Mouse (Mus musculus) midbrain, postnatal 0 days (tissue): ENCODE data around the gene Uggt1. TPM values are rescaled to one million over a fixed set of nuclear protein-coding genes. Genes with fewer than 3 reads are reported as not detected.

Source experiments
- ATAC-seq: fragments of 200-750 bp; cut with Nextera tagmentation; 2 replicates; pipeline ENCODE4 v1.8.0; 2017; ENCODE audit warnings: moderate number of reproducible peaks, mild to moderate bottlenecking, moderate TSS enrichment, moderate library complexity; ENCODE audit not compliant: low FRiP score
- DNase-seq: peaks from one replicate; pipeline ENCODE4 v3.0.0-alpha.2; 2015; ENCODE audit warnings: low spot score
- H3K27ac ChIP-seq: fragments of 300-500 bp; sonication (generic); 2 replicates; pipeline ENCODE4 v1.5.1; 2014; ENCODE audit warnings: low read depth, mild to moderate bottlenecking, low read length, mixed read lengths
- H3K27me3 ChIP-seq: fragments of 300-500 bp; sonication (generic); 2 replicates; pipeline ENCODE4 v1.6.1; 2014; ENCODE audit warnings: low read length, control low read depth, mixed read lengths; ENCODE audit not compliant: insufficient read depth
- H3K36me3 ChIP-seq: fragments of 300-500 bp; sonication (generic); 2 replicates; pipeline ENCODE4 v1.6.1; 2014; ENCODE audit warnings: low read length, control low read depth, mixed read lengths; ENCODE audit not compliant: insufficient read depth
- H3K4me1 ChIP-seq: fragments of 300-500 bp; sonication (generic); 2 replicates; pipeline ENCODE4 v1.6.1; 2014; ENCODE audit warnings: mild to moderate bottlenecking, control low read depth, antibody characterized with exemption, low read length, mixed read lengths; ENCODE audit not compliant: insufficient read depth
- H3K4me2 ChIP-seq: fragments of 300-500 bp; sonication (generic); 2 replicates; pipeline ENCODE4 v1.6.1; 2014; ENCODE audit warnings: low read depth, mild to moderate bottlenecking, low read length, mixed read lengths; ENCODE audit not compliant: poor library complexity, severe bottlenecking
- H3K4me3 ChIP-seq: fragments of 300-500 bp; sonication (generic); 2 replicates; pipeline ENCODE4 v1.5.1; 2014; ENCODE audit warnings: low read depth, mild to moderate bottlenecking, low read length, moderate library complexity
- H3K9ac ChIP-seq: fragments of 300-500 bp; sonication (generic); replicated peaks from 2 replicates; pipeline ENCODE4 v1.6.1; 2014; ENCODE audit warnings: mild to moderate bottlenecking, low read length, moderate library complexity, mixed read lengths; ENCODE audit not compliant: poor library complexity, severe bottlenecking
- H3K9me3 ChIP-seq: fragments of 300-500 bp; sonication (generic); 2 replicates; pipeline ENCODE4 v1.6.1; 2016; ENCODE audit warnings: low read length, control low read depth
- CTCF ChIP-seq: IDR thresholded peaks from 2 replicates; pipeline ENCODE4 v1.5.1; 2016; ENCODE audit warnings: antibody characterized with exemption, mild to moderate bottlenecking
- WGBS: fragments of 180-500 bp; shearing (Covaris S2); extraction: QIAGEN DNeasy Blood & Tissue Kit; methylation state at CpG from one replicate; pipeline ENCODE4 v1.1.7; 2014; 5-methylcytosine and 5-hydroxymethylcytosine counted together
- polyA plus RNA-seq: library from polyadenylated mRNA; unstranded; fragments of >200 nt; fragmentation: Nextera tagmentation; extraction: Ambion mirVana; gene quantifications from 2 replicates; pipeline ENCODE4 v1.2.1, GENCODE M21; 2015
- total RNA-seq: library from RNA; depleted of rRNA; stranded (reverse); fragments of >200 nt; gene quantifications from 2 replicates; pipeline ENCODE4 v1.2.3, GENCODE M21; 2014

Uggt1 gene
- total and polyA plus RNA-seq, 2 experiments from 2014 or later = 23.8 to 50.6 TPM

- no peak for ATAC-seq
- TF ChIP-seq CTCF = peak; percentile 69
- no peak overlapping the region for H3K27ac ChIP-seq
Observed at GRCm38 (mm10) chr1:36149411-36149810, 95.1 kb downstream of the Uggt1 start.

GRCm38 (mm10) chr1:36148809-36149208 is 95.7 kb downstream of the Uggt1 start:
- whole genome bisulfite sequencing = 79% methylated on average over 2 of the region's 2 CpGs
- H3K36me3 ChIP-seq = peaks cover 61% of the 10 kb centered on the region
- no peak overlapping the region for H3K27ac ChIP-seq
- H3K4me1 ChIP-seq = no peaks in the 10 kb centered on the region
- no peak overlapping the region for H3K9ac ChIP-seq
- no peak for TF ChIP-seq CTCF
- H3K9me3 ChIP-seq = no peaks in the 10 kb centered on the region
- H3K4me3 ChIP-seq = no peak overlapping the region
- DNase-seq (no peak), ATAC-seq (no peak)
- no peak overlapping the region for H3K4me2 ChIP-seq
- H3K27me3 ChIP-seq = no peaks in the 10 kb centered on the region

More at GRCm38 (mm10) chr1:36149411-36149810, 95.1 kb downstream of the Uggt1 start:
- Histone ChIP-seq H3K27me3 (no peaks in the 10 kb centered on the region), H3K9me3 (no peaks in the 10 kb centered on the region), H3K4me3 (no peak overlapping the region), H3K4me1 (no peaks in the 10 kb centered on the region), H3K9ac (no peak overlapping the region), H3K4me2 (no peak overlapping the region), H3K36me3 (peaks cover 59% of the 10 kb centered on the region)
- 70% methylated on average over 1 of the region's 1 CpGs for WGBS
- peak; percentile 33 for DNase-seq

GRCm38 (mm10) chr1:36145050-36145449 is 99.5 kb downstream of the Uggt1 start:
- TF ChIP-seq CTCF = peak; percentile 81
- ATAC-seq = no peak
- 4% methylated on average over 1 of the region's 1 CpGs for whole genome bisulfite sequencing
- Histone ChIP-seq H3K9me3 (no peaks in the 10 kb centered on the region), H3K4me2 (no peak overlapping the region), H3K4me1 (no peaks in the 10 kb centered on the region), H3K27ac (no peak overlapping the region), H3K9ac (no peak overlapping the region), H3K27me3 (no peaks in the 10 kb centered on the region), H3K4me3 (no peak overlapping the region), H3K36me3 (peaks cover 55% of the 10 kb centered on the region)
- DNase-seq = peak; percentile 60

GRCm38 (mm10) chr1:36140311-36140710 is 104.2 kb downstream of the Uggt1 start:
- H3K36me3 ChIP-seq = peaks cover 24% of the 10 kb centered on the region
- no peak overlapping the region for H3K9ac ChIP-seq
- no peaks in the 10 kb centered on the region for H3K27me3 ChIP-seq
- no peaks in the 10 kb centered on the region for H3K4me1 ChIP-seq
- no peaks in the 10 kb centered on the region for H3K9me3 ChIP-seq
- no peak overlapping the region for H3K4me3 ChIP-seq
- DNase-seq (no peak), ATAC-seq (no peak)
- TF ChIP-seq CTCF = no peak
- H3K4me2 ChIP-seq = no peak overlapping the region
- WGBS = 95% methylated on average over 15 of the region's 15 CpGs
- H3K27ac ChIP-seq = no peak overlapping the region

- Histone ChIP-seq H3K9ac (no peak overlapping the region), H3K9me3 (no peaks in the 10 kb centered on the region), H3K4me1 (no peaks in the 10 kb centered on the region; the same call in 1 of the 2 replicates), H3K36me3 (no peaks in the 10 kb centered on the region), H3K27ac (no peak overlapping the region), H3K27me3 (no peaks in the 10 kb centered on the region), H3K4me2 (no peak overlapping the region), H3K4me3 (no peak overlapping the region)
- 2% methylated on average over 3 of the region's 3 CpGs for WGBS
- peak; percentile 84 for TF ChIP-seq CTCF
- DNase-seq (peak; percentile 67), ATAC-seq (no peak)
Observed at GRCm38 (mm10) chr1:36134584-36134983, 109.9 kb downstream of the Uggt1 start.

- no peaks in the 10 kb centered on the region; the same call in 1 of the 2 replicates for H3K4me1 ChIP-seq
- H3K27me3 ChIP-seq = no peaks in the 10 kb centered on the region
- H3K9ac ChIP-seq = no peak overlapping the region
- H3K4me3 ChIP-seq = no peak overlapping the region
- H3K27ac ChIP-seq = no peak overlapping the region
- no peaks in the 10 kb centered on the region for H3K36me3 ChIP-seq
- no peak for ATAC-seq
- TF ChIP-seq CTCF = no peak
- DNase-seq = no peak
- no peak overlapping the region for H3K4me2 ChIP-seq
- 74% methylated on average over 3 of the region's 3 CpGs for WGBS
- no peaks in the 10 kb centered on the region for H3K9me3 ChIP-seq
Observed at GRCm38 (mm10) chr1:36133647-36134046, 110.9 kb downstream of the Uggt1 start.
